Mouse (Mus musculus) 3134 (cell line): Measurements from ENCODE around the gene Aatf.

ENCODE experiments used
- DNase-seq: peaks from one replicate; pipeline ENCODE4 v3.0.0-alpha.2; 2011; ENCODE audit warnings: low spot score; ENCODE audit not compliant: insufficient read length; ENCODE audit errors: extremely low read depth

Aatf gene

DNA sequence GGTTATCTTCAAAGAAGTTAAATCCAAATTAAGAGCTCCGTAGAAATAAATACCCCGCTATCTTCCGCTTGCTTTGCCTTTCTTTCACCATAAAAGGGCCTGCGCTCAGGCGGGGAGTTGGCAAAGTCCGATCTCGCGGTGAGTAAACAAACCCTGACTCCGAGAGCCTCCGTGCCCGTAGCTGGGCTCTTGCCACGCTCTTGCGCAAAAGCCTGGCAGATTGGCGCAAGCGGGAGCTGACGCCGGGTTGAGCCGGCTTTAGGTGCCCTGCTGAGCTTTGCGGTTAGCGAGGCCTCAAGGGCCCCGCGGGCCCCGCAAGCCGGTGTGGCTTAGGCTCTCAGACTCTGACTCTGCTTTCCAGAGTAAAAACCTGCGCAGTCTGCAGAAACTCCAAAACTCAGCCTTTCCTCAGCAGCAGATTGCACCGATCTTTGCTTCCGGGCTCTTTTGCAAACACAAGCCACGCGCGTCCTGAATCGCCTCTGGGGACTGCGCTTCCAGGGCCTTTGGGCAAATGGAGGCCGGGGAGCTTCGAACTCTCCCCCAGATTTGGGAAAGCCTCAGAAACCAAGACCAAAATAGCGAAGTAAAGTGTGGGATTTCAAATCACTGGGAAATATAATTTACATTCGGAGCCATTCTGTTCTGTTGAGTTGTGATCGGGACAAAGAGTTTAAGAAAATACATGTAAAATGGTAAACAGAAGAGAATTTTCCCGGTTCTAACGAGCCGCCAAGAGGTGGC, 9.4 kb upstream of the Aatf start:
- DNase-seq: no peak

DNA sequence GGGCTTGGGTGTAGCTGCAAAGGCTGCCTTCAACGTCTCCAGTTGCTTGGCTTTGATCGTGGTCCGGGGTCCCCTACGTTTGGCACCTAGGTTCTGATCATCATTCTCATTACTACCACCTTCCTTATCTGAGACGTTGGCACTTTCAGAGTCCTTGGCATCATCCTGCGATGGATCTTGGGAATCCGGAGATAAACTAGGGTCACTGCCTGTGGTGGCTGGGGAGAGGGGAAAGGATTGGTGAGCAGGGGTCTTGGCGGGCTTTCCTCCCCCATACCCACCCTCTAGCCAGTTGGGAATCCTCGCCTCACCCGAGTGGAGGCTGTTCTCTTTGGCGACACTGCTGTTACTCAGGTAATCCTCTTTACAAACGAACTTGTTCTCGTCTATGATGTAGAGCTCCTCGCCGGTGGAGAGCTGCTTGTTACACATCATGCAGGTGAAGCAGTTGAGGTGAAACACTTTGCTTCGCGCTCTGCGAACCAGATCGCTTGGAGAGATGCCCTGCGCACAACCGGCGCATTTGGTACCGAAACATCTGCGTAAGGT, 8.5 kb upstream of the Aatf start:
- DNase-seq: no peak

DNA sequence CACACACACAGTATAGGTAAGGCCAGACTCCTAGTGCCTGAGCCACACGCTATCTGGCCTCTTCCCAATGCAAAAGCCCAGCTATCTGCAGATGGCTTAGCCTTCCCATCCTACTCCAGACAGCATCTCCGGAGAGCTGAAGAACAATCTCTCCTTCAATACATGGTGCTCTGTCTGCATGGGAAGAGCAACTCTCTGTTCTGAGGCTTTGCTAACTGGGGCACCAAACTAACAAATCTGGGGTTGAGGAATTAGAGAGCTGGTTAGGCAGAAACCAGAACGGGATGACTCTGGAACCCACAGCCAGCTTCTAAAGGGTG, 7.7 kb upstream of the Aatf start:
- DNase-seq: no peak

DNA sequence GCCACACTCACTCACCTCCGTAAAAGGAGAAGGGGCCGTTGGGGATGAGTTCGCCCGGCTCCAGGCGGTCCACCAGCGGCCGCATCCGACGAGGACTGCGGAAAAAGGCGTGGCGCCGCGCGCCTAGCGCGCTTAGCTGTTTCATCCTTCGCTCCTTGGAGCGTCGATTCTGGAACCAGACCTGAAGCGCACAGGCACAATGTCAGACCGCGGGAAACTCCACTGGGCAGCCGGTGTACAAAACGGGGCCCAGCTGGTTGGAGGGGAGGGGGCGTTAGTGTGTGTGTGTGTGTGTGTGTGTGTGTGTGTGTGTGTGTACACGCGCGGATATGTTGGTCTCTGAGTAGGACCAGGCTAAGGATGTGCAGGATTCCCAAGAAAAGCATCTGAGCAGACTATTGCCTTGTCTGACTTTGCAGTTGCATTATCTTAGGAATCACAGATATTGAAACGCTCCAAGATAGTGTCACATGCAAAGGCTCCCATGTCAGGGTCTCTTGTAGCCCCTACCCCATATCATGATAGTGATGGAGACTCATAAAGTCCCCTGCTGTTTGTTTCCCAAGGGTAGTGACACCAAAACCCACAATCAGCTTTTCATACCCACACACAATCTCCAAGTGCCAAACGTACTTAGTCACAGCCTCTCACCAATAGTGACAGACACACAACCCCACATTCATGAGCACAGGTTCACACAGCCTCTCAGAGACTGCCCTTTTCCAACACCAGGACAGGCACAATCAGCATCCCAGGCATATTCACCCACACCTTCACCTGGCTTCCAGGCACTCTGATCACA, 7.1 kb upstream of the Aatf start:
- no peak for DNase-seq

DNA sequence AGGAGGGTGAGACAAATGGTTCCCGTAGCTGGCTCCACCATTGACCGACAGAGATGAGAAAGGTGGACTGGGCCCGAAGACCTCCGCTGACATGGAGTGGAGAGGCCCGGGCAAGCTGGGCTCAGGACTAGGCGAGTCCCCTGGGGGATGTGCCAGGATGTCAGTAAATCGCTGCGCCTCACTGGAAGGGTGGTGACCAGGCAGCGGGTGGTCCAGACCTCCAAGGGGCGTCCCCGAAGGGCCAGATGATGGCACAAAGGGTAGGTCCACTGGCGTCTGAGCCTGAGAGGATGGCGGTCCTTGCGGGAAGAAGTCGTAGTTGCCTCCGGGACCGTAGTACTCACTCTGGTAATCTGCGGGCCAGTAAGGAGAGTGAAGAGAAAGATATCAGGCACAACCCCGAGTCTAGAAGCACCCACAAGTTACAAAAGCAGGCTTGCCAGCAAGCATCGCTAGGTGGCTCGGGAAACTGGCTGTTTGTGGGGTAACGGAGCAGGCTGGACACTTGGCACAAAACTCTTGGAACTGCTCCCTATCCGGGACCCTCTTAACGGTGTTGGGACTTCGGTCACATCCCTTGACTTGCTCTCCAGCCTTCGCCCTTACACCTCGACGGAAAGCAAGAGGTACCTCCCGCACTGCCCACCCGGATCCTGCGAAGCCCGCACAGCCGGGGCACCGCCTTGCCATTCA, 6.4 kb upstream of the Aatf start:
- no peak for DNase-seq

DNA sequence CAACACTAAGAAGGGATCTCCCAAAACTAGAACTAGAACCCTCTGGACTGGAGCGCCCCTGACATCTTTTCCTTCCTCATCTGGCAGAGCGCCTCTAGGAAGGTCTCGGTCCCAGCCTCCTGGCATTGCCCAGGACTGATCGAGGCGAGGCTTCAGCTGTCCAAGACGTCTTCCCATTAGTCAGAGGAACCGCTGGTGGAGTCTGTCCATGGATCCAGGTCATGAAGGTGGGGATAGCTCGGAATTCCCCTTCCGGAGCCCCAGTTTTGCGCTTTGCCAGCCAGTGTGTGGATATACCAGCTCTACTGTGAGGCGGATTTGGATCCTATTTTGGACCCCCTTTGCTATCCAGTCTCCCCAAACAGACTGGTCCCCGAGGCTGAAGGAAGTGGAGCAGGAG, 5.7 kb upstream of the Aatf start:
- no peak for DNase-seq

DNA sequence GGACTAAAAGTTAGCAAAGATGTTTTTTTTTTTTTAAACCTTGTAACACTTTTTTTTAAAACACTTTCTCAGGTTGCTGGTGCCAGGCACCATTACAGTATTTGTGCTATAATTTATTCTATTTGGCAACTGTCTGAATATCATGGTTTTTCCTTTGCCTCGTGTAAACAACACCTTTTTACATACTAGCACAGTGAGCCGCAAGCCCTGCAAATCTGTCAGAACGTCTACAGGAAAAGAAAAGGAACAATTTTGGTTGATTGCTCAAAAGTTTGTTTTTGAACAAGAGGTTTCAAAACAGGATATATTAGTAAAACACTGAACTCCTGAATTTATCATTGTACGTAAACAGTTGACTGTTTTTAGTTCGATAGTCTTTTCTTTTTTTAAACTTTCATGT, 4.9 kb upstream of the Aatf start:
- DNase-seq: no peak

DNA sequence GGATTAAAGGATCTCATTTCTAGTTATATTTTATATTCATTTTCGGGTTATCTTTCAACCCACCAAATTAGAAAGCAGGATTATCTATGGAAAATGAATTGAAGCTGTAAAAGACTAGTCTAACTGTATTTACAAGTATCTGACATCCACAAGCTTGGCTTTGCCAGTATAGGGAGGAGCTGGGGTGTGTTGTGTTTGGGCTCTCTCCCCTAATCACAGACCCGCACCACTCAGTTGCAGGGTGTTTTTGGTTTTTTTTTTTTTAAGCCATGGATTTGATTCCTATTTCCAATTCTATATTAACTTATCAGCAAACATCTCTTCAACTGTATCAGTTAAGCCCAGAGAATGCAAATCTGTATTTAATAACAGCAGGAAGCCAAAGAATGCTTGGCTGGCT, 4.1 kb upstream of the Aatf start:
- no peak for DNase-seq

DNA sequence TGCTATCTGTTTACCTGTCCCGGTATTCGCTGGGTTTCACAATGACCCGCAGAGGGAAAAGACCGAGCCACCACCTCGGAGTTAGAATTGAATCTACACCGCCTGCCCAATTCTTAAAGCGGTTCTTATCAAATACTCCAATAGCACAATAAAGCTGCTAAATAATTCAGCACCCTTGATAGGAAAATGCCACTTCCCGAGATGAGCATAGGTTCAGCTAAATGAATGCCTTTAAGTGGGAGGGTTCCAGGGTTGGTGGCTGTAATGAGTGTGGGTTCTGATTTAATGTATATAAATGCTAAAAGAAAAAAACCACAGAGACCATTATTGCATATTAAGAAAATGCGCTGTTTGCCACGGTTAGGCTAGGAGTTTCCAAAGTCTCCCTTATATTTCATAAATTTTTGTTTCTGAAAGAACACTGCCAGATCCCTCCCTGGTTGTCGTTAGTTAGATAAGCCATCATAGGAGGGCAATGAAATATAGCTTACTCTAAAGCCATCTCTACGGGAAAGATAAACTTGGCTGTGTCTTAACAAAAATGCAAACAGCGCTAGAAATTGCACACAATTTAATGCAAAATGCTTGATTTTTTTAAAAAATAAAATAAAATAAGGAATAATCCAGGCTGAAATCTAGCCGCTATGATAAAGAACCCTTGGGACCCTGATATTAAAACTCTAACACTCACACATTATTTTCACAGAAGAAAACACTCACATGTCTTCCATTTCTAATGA, 3.3 kb upstream of the Aatf start:
- no peak for DNase-seq

DNA sequence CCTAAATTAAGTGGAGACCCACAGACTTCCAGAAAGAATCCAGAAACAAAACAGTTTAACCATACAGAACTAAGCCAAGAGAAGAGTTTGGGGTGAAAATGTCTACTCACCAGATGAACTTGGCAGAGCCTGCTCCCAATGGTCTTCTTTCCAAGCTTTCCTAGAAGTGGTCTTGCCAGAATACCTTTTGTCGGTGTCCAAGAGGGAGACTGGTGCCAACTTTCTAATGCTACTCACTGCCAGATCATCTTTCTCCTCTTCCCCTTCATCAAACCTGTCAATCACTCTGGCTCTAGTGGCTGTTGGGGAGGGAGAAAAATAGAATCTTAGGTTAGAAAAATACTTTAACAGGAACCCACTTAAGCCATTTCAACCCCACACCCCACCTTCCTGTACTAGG, 1.3 kb downstream of the Aatf start:
- DNase-seq: no peak

DNA sequence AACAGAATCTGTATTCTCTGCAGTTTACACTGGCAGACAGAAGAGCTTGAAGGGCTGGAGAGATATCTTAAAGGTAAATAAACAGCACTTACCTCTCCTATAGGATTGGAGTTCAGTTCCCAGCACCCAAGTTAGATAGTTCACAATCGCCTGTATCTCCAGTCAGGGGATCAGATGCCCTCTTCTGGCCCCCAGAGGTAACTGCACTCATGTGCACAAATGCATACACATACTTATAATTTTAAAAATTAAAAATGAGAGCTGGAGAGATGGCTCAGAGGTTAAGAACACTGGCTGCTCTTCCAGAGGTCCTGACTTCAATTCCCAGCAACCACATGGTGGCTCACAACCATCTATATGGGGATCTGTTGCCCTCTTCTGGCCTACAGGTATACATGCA, 9.0 kb downstream of the Aatf start:
- DNase-seq: no peak

DNA sequence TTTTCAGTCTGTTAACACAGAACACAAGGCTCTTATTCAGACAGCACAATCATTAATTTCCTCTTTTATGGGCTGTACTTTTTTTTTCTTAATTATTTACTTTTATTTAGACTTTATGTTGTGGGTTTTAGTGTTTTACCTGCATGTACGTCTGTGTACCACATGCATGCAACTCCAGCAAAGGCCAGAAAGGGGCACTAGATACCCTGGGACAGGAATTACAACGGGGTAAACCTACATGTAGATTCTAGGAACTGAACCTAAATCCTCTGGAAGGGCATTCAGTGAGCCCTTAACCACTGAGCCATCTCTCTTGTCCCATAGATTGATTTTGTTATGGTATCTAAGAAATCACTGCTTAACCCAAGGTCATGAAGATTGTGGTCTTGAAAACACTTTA, 15.4 kb downstream of the Aatf start:
- no peak for DNase-seq

DNA sequence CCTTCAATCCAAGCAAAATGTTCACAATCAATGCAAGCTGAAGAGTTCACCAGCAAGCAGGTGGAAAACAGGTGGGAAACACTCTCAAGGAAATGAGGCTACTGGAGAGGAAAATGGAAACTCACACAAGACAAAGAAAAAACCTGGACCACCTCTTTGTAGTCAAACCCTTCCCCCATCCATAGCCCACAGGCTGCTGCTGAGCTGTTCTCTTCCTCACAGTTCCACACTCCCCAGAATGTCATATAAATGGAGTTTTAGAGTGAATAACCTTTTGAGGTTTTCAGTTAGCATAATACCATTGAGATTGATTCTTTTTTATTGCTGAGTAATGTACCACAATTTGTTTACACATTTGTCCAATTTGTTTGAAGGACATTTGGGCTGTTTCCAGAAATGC, 16.4 kb downstream of the Aatf start:
- no peak for DNase-seq

DNA sequence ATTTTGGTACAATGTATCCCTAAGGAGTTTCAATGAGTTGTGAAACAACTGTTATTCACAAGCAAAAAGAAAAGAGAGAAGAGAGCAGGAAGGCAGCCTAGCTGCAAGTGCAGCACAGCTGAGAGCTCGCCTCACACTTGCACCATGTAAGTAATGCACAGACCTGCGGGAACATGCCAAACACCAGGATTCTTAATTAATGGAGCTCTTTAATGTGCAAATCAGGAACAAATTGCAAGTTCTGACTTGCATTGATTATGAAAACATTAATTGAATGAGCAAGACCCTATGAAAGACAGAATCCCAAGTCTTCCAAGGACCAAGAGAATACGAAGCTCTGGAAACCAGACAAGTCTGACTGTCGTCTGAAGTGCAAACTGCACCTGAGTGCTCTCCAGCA, 17.5 kb downstream of the Aatf start:
- DNase-seq: no peak

DNA sequence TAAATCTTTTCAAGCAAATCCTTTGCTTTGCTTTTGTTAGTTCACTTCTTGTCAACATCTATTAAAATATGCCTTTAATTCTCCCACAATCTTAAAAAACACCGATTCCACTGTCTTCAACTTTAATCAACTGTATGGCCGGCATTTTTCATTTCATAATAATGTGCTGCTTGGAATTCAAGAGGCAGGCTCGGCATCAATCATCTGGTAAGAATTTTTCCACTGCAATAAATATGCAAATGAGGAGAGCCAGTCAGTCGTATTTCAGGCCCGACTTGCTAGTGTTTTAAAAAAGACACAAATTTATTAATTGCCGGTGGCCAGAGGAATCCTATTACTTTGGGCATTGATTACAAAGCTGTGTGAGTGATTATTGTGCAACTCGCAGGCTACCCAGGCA, 31.7 kb downstream of the Aatf start:
- DNase-seq: no peak

DNA sequence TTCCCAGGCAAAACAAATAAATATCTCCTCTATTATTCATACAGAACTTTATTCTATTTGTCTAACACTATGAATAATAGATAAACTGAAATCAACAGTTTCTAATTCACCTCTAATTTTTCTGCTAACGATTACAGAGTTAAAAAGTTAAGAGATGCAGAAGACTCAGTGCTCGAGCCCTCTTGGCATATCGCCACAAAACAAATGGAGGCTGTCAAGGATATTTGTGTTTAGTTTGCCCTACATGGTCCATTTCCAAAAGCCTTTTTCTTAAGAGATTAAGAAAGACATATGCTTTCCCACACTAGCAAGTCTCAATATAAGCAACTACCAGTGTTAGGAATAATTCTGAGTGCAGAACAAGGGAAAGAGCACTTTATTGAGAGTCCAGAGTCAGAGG, 32.9 kb downstream of the Aatf start:
- DNase-seq: no peak

DNA sequence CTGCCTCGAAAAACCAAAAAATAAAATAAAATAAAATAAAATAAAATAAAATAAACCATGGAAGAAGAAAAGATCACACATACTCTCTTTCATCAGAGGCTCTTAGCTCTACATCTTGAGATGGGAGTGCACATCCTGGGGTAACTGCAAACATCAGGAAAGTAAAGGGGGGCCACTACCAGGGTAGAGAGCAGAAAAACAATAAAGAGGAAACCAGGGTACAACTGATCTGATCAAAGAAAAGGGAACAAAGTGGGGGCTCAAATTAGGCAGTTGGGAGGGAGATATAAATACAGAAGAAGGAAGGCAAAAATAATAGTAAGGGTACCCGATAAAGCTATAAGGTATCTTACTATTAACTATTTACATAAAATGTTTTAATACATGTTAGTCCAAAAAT, 36.7 kb downstream of the Aatf start:
- DNase-seq: no peak

DNA sequence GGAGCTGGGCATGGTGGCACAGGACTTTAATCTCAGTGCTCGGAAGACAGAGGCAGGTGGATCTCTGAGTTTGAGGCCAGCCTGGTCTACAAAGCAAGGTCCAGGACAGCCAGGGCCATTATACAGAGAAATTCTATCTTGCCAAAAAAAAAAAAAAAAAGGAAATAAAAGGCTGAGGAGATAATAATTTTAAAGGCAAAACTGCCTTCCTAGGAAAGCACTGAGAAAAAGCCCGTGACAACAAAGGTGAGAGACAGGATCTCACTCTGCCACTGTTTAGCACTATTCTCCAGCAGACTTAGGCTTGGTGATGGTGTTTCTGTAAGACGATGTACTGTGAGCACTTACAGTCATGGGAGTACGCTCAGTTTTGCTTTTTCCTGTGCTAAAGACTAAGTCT, 37.3 kb downstream of the Aatf start:
- no peak for DNase-seq

DNA sequence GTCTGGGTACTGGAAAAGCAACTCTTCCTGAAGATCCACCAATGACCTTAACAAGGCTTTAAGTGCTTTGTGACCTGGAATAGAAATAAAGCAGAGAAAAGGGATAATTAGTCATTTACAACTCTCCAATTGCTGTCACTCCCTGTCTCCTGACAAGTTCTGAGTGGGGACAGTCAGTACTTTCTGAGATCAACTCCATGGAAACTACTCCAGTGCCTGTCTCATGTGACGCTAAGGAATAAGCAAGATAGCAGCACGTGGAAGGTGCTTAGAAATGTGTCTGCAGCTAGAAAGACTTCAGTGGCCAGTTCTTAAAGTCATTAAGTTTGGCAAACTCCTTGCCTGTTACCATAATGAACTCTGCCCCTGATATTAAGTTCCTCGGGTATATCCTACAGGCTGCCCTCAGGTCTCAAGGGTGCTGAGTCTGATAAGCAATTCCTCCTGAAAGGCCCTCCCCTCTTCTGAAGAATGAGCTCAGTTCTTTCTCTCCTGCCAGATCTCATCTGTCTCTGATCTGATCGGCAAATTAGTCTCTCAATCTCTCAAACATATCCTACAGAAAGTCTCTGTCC, 40.1 kb downstream of the Aatf start:
- DNase-seq: no peak

DNA sequence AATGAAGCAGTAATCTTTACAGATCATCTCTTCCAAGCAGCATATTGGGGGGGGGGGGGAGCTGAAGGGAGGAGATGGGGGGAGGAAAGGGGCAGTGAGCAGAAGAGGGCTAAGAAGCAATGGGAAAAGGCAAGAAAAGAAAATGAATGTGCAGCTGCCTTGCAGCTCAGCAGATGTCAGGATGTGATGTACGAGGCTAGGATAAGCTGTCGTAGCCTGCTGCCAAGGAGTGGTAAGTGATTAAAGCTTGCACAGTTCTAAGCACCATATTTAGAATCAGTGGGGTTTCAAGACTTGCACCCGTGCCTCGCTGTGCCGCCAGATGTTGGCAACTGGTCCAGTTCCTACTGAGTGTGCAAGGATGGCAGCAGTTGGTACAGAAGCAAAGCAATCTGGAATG, 48.8 kb downstream of the Aatf start:
- no peak for DNase-seq

DNA sequence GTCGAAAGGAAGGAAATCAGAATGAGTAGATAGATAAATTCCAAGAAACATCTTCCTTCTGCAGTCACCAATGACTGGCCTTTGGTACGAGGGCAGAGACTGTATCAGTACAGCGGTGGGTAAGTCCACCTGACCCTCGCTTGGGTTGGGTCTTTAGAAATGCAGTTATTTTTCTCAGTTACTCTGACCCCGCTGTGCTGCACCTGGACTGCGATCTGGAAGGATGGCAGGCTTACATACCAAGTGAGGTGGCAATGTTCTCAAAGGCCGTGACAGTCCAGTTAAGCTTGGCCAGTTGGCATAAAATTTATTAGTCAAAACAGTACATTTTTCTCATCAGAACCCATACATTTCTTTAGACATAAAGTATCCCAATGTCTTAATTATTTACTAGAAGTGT, 59.4 kb downstream of the Aatf start:
- DNase-seq: no peak
